Mouse (Mus musculus): ENCODE measurements around the gene Rergl.

Gene Rergl

GRCm38 (mm10) chr6:139501876-139502275 lies at the start of gene Rergl:
Rergl (minus strand) TSS chr6:139501976.
- no peak for DNase-seq

GRCm38 (mm10) chr6:139538469-139538868 lies 36.7 kb upstream of the Rergl start:
- peak; percentile 12 to 32 for DNase-seq

GRCm38 (mm10) chr6:139525406-139525805 lies 23.6 kb upstream of the Rergl start:
- DNase-seq = no peak

GRCm38 (mm10) chr6:139524288-139524687 lies 22.5 kb upstream of the Rergl start:
- no peak for DNase-seq

GRCm38 (mm10) chr6:139514938-139515510 lies 13.2 kb upstream of the Rergl start:
- peak; percentile 56 to 66 for DNase-seq

GRCm38 (mm10) chr6:139479730-139480129 lies 22.0 kb downstream of the Rergl start:
- DNase-seq = no peak

GRCm38 (mm10) chr6:139464980-139465379 lies 36.8 kb downstream of the Rergl start:
- DNase-seq = no peak

- no peak for DNase-seq
Measured at GRCm38 (mm10) chr6:139464292-139464691, 37.5 kb downstream of the Rergl start.

GRCm38 (mm10) chr6:139461094-139461493 lies 40.7 kb downstream of the Rergl start:
- DNase-seq = peak; percentile 28 to 36

GRCm38 (mm10) chr6:139460470-139460869 lies 41.3 kb downstream of the Rergl start:
- no peak for DNase-seq

GRCm38 (mm10) chr6:139443999-139444398 lies 57.8 kb downstream of the Rergl start:
- no peak for DNase-seq
